Mouse (Mus musculus): Measurements from ENCODE around the gene AI464131. TPM values are rescaled to one million over a fixed set of nuclear protein-coding genes. Genes with fewer than 3 reads are reported as not detected.

Gene AI464131
- polyA plus RNA-seq (2012; rRNA removed) (0.39 and 0.44 TPM in 2 replicates), polyA plus RNA-seq (2014; fragmentation: Nextera tagmentation; extraction: Ambion mirVana) (0.33 and 0.62 TPM in 2 replicates)

DNA sequence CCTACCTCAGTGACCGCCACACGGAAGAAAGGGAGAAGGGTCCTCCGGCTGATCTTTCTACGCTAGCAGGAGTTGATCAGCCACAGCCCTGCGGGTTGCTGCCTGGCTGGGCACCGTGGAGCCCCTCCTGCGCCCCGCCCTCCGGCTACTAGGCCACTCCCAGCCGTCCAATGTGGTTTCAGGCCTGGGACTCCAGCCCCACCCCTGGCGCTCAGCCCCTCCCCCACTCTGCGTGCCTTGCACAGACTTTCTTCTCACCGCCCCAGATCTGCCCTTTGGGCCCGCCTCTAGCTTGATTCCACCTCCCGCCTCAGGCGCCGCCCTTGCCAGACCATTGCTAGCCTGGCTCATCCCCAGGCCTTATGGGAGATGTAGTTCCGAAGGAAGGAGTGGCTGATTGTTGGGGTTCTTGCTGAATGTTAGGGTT, at the start of gene AI464131:
Gene AI464131 (minus strand): TSS at position 91 of the 427 bp plus-strand sequence.
- Histone ChIP-seq H3K4me2 (ENCODE audit: low read depth) (peak within 1 kb of the TSS; percentile 64), H3K4me1 (replicated peaks; ENCODE audit: control insufficient read depth in 2 of 2, insufficient read depth in 2 of 2, low read length in 1 of 2) (peaks cover 0 to 18% of the 10 kb centered on the region in 2 experiments; a peak in 3 of 4 replicates), H3K27ac (no peak within 1 kb of the TSS), H3K9me3 (ENCODE audit: control insufficient read depth, low read length) (no peaks in the 10 kb centered on the region), H3K27me3 (ENCODE audit: control insufficient read depth, insufficient read depth, low read length) (peaks cover 54% of the 10 kb centered on the region), H3K36me3 (replicated peaks; ENCODE audit: control insufficient read depth, insufficient read depth, low read depth) (no peaks in the 10 kb centered on the region), H3K9ac (replicated peaks) (no peak within 1 kb of the TSS), H3K4me3 (ENCODE audit: insufficient read depth in 1 of 2, low read depth in 2 of 2, low read length in 2 of 2) (peak within 1 kb of the TSS; percentile 42 to 52)
- WGBS (ENCODE audit: insufficient replicate concordance): under 1% methylated on average over 17 of the region's 18 CpGs
- no peak for TF ChIP-seq CTCF (IDR thresholded peaks at IDR 0.05; ENCODE audit: low read depth)
- TF ChIP-seq EP300 (IDR thresholded peaks at IDR 0.05; ENCODE audit: low read depth): no peak
- peak; percentile 85 to 86 (median 86) for DNase-seq (ENCODE audit: low read depth in 3 of 3, low spot score in 3 of 3)
- peak; percentile 94 for ATAC-seq (ENCODE audit: insufficient read depth)

DNA sequence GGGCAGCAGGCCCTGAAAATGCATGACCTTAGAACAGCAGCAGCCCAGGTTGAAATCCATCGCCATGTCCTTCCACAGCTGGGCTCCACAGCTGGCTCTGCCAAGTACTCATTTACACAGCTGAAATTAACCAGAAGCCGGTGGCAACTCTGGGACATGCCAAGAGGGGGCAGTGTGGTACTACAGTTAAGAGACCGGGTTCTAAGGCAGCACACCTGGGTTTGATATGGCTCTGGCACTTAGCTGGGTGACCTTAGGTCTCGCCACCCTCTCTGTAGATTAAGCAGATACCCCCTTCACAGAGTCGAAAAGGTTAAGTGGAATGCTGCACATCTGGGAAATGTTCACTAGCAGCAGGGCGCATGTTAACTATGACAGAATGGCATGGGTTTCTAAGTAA, 49.7 kb upstream of the AI464131 start:
- no peaks in the 10 kb centered on the region for H3K9me3 ChIP-seq (ENCODE audit: control insufficient read depth, low read length)
- ATAC-seq (ENCODE audit: insufficient read depth) (no peak), DNase-seq (ENCODE audit: low read depth in 3 of 3, low spot score in 3 of 3) (peak; percentile 20 to 29 (median 24))
- no peaks in the 10 kb centered on the region for H3K27me3 ChIP-seq (ENCODE audit: control insufficient read depth, insufficient read depth, low read length)
- H3K4me2 ChIP-seq (ENCODE audit: low read depth): no peak overlapping the region
- H3K9ac ChIP-seq (replicated peaks): no peak overlapping the region
- H3K36me3 ChIP-seq (replicated peaks; ENCODE audit: control insufficient read depth, insufficient read depth, low read depth): no peaks in the 10 kb centered on the region
- peaks cover 0 to 1% of the 10 kb centered on the region in 2 experiments; a peak in 1 of 4 replicates for H3K4me1 ChIP-seq (replicated peaks; ENCODE audit: control insufficient read depth in 2 of 2, insufficient read depth in 2 of 2, low read length in 1 of 2)
- H3K27ac ChIP-seq: no peak overlapping the region
- no peak overlapping the region for H3K4me3 ChIP-seq (ENCODE audit: insufficient read depth in 1 of 2, low read depth in 2 of 2, low read length in 2 of 2)
- 24% methylated on average over 6 of the region's 6 CpGs for WGBS (ENCODE audit: insufficient replicate concordance)
- no peak for TF ChIP-seq EP300 (IDR thresholded peaks at IDR 0.05; ENCODE audit: low read depth)
- peak; percentile 73 for TF ChIP-seq CTCF (IDR thresholded peaks at IDR 0.05; ENCODE audit: low read depth)

DNA sequence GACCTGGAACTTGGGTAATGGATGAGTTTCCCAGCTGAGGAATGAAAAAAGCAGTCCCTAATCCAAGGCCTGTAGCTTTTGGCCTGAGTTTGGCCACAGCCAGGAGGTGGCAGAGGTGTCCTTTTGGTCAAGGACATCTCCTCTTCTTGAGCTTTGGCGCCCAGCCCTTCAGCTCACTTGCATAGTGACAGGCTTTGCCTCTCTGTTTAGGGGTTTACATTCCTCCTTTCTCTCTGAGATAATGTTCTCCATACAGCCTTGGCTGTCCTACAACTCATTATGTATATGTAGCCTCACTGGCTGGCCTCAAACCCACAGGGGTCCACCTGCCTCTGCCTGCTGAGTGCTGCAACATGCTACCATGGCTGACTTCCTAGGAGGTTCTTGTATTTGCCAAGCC, 44.2 kb upstream of the AI464131 start:
- DNase-seq (ENCODE audit: low read depth in 3 of 3, low spot score in 3 of 3): no peak
- H3K9me3 ChIP-seq (ENCODE audit: control insufficient read depth, low read length): no peaks in the 10 kb centered on the region
- no peak for ATAC-seq (ENCODE audit: insufficient read depth)
- no peaks in the 10 kb centered on the region for H3K4me1 ChIP-seq (replicated peaks; ENCODE audit: control insufficient read depth in 2 of 2, insufficient read depth in 2 of 2, low read length in 1 of 2)
- no peak overlapping the region for H3K4me3 ChIP-seq (ENCODE audit: insufficient read depth in 1 of 2, low read depth in 2 of 2, low read length in 2 of 2)
- TF ChIP-seq EP300 (IDR thresholded peaks at IDR 0.05; ENCODE audit: low read depth) (no peak), CTCF (IDR thresholded peaks at IDR 0.05; ENCODE audit: low read depth) (no peak)
- H3K27ac ChIP-seq: no peak overlapping the region
- no peaks in the 10 kb centered on the region for H3K27me3 ChIP-seq (ENCODE audit: control insufficient read depth, insufficient read depth, low read length)
- H3K36me3 ChIP-seq (replicated peaks; ENCODE audit: control insufficient read depth, insufficient read depth, low read depth): no peaks in the 10 kb centered on the region
- WGBS (ENCODE audit: insufficient replicate concordance): 50% methylated on average over 1 of the region's 1 CpGs
- no peak overlapping the region for H3K4me2 ChIP-seq (ENCODE audit: low read depth)
- no peak overlapping the region for H3K9ac ChIP-seq (replicated peaks)

DNA sequence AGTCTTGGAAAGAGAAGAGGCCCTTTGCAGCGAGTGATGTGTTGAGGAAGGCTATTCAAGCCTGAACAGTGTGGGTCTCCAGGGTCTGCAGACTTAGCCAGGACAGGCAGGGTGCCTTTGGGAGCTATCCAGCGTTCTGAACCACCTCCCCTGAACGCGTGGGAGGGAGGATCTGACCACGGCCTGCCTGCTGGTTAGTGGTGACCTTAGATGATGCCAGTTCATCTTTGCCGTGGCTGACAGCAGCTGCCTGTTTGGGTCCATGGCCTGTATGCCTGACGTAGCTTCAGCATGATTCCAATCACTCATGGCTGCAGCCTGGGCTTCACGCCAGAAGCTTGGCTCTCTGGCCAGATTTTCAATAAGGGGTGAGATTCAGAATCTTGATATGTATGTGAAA, 43.1 kb upstream of the AI464131 start:
- DNase-seq (ENCODE audit: low read depth in 3 of 3, low spot score in 3 of 3) (no peak), ATAC-seq (ENCODE audit: insufficient read depth) (no peak)
- no peaks in the 10 kb centered on the region for H3K4me1 ChIP-seq (replicated peaks; ENCODE audit: control insufficient read depth in 2 of 2, insufficient read depth in 2 of 2, low read length in 1 of 2)
- TF ChIP-seq CTCF (IDR thresholded peaks at IDR 0.05; ENCODE audit: low read depth) (no peak), EP300 (IDR thresholded peaks at IDR 0.05; ENCODE audit: low read depth) (no peak)
- H3K9me3 ChIP-seq (ENCODE audit: control insufficient read depth, low read length): no peaks in the 10 kb centered on the region
- no peak overlapping the region for H3K9ac ChIP-seq (replicated peaks)
- no peak overlapping the region for H3K27ac ChIP-seq
- no peak overlapping the region for H3K4me3 ChIP-seq (ENCODE audit: insufficient read depth in 1 of 2, low read depth in 2 of 2, low read length in 2 of 2)
- no peaks in the 10 kb centered on the region for H3K27me3 ChIP-seq (ENCODE audit: control insufficient read depth, insufficient read depth, low read length)
- no peak overlapping the region for H3K4me2 ChIP-seq (ENCODE audit: low read depth)
- no peaks in the 10 kb centered on the region for H3K36me3 ChIP-seq (replicated peaks; ENCODE audit: control insufficient read depth, insufficient read depth, low read depth)
- 17% methylated on average over 8 of the region's 8 CpGs for WGBS (ENCODE audit: insufficient replicate concordance)

DNA sequence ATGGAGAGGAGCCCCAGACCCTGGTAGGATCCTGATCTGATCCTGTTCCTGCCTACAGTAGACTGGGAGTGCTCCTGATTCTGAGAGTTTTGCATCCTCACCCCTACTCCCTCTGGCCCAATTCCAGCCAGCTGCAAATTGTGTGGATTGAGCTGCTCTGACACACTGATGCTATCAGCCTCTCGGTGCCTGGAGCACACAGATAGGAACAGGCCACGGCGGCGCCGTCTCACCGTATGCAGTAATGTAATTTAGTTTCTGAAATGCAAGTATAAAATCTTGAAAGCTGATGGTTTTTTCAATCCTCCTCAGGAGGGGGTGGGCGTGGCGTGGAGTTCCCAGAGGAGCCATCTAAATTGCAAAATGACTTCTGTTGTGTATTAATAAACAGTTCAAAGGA, 39.3 kb upstream of the AI464131 start:
- no peaks in the 10 kb centered on the region for H3K4me1 ChIP-seq (replicated peaks; ENCODE audit: control insufficient read depth in 2 of 2, insufficient read depth in 2 of 2, low read length in 1 of 2)
- ATAC-seq (ENCODE audit: insufficient read depth): no peak

More for the DNA sequence above, 39.3 kb upstream of the AI464131 start:
- Histone ChIP-seq H3K4me2 (ENCODE audit: low read depth) (no peak overlapping the region), H3K9ac (replicated peaks) (no peak overlapping the region), H3K36me3 (replicated peaks; ENCODE audit: control insufficient read depth, insufficient read depth, low read depth) (no peaks in the 10 kb centered on the region), H3K4me3 (ENCODE audit: insufficient read depth in 1 of 2, low read depth in 2 of 2, low read length in 2 of 2) (no peak overlapping the region), H3K27ac (no peak overlapping the region), H3K27me3 (ENCODE audit: control insufficient read depth, insufficient read depth, low read length) (no peaks in the 10 kb centered on the region), H3K9me3 (ENCODE audit: control insufficient read depth, low read length) (no peaks in the 10 kb centered on the region)
- no peak for TF ChIP-seq EP300 (IDR thresholded peaks at IDR 0.05; ENCODE audit: low read depth)
- no peak for TF ChIP-seq CTCF (IDR thresholded peaks at IDR 0.05; ENCODE audit: low read depth)
- WGBS (ENCODE audit: insufficient replicate concordance): 62% methylated on average over 8 of the region's 8 CpGs
- no peak for DNase-seq (ENCODE audit: low read depth in 3 of 3, low spot score in 3 of 3)

Data from liver, embryonic 14.5 days (tissue).